Mouse (Mus musculus) cerebellum, adult 2 months (tissue): Measurements from ENCODE around the gene Aoc2.

ENCODE experiments used
- CTCF ChIP-seq: fragments of 200-500 bp; IDR thresholded peaks from 2 replicates; pipeline ENCODE4 v1.5.1; 2011; ENCODE audit warnings: low read depth, mild to moderate bottlenecking, control low read depth, low read length, moderate library complexity, borderline replicate concordance; ENCODE audit not compliant: insufficient read depth
- POLR2A ChIP-seq: fragments of 200-500 bp; IDR thresholded peaks from 2 replicates; pipeline ENCODE4 v1.6.1; 2011; ENCODE audit warnings: low read length, control low read depth, borderline replicate concordance; ENCODE audit not compliant: insufficient read depth

GRCm38 (mm10) chr11:101374421-101374938 is 49.6 kb downstream of the Aoc2 start:
- no peak for TF ChIP-seq CTCF
- TF ChIP-seq POLR2A, result no peak
